In the genomic region with DNA sequence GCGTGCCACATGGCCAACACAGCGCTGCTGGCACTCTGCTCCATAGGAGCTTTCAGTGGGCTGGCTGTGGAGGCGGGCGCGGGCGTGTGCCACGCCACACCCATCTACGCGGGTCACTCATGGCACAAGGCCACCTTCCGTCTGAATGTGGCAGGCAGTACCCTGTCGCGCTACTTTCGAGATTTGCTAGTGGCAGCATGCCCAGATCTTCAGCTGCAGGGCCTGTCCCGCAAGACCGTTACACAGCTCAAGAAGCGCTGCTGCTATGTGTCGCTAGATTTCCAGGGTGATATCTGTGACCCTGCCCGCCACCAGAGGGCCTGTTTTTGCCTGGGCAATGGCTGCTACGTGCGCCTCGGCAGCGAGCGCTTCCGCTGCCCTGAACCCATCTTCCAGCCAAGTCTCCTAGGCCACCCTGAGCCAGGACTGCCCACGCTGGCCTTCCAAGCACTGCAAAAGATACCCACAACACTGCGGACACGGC, we compare ENCODE assay signal across 7 mouse cellular contexts. TPM values are rescaled to one million over a fixed set of nuclear protein-coding genes. Genes with fewer than 3 reads are reported as not detected.
DNase-seq lines count a peak whose midpoint lies in the region; ATAC-seq and TF ChIP-seq lines count a peak whose summit lies in the region.

No protein-coding gene starts in this region.

- H3K4me1 ChIP-seq in embryonic facial prominence, embryonic 10.5 days, result peaks cover 39% of the 10 kb centered on the region
- H3K4me1 ChIP-seq in intestine, embryonic 16.5 days (ENCODE audit: control insufficient read depth, insufficient read depth, low read length), result peaks cover 13% of the 10 kb centered on the region
- H3K4me1 ChIP-seq in limb, embryonic 15.5 days, result peaks cover 35% of the 10 kb centered on the region
- H3K4me1 ChIP-seq in midbrain, postnatal 0 days (ENCODE audit: insufficient read depth, low read length), result peaks cover 14% of the 10 kb centered on the region; the same call in 1 of the 2 replicates

- H3K27ac ChIP-seq in embryonic facial prominence, embryonic 10.5 days (replicated peaks), result peak overlapping the region; percentile 26
- no peak overlapping the region for H3K27ac ChIP-seq in intestine, embryonic 16.5 days (ENCODE audit: low read length)
- H3K27ac ChIP-seq in limb, embryonic 15.5 days, result 0 out of 2 replicates have a peak overlapping the region, but pooled peaks have one; percentile 23
- no peak overlapping the region for H3K27ac ChIP-seq in midbrain, postnatal 0 days (ENCODE audit: low read depth, low read length)

- peak; percentile 75 for DNase-seq in adrenal gland, postnatal 25 days
- DNase-seq in embryonic facial prominence, embryonic 10.5 days (ENCODE audit: low spot score), result peak; percentile 68
- DNase-seq in midbrain, postnatal 0 days (ENCODE audit: low spot score), result peak; percentile 91
- peak; percentile 52 to 63 for DNase-seq in spleen, postnatal 14 days (ENCODE audit: low spot score in 2 of 2)

- ATAC-seq in granulocyte monocyte progenitor cell, adult 5-6 weeks (replicated peaks; ENCODE audit: poor library complexity, severe bottlenecking), result peak; percentile 65
- peak; percentile 35 for ATAC-seq in intestine, embryonic 16.5 days
- peak; percentile 31; the same call in 1 of the 2 replicates for ATAC-seq in limb, embryonic 15.5 days (ENCODE audit: insufficient number of reproducible peaks, low FRiP score, low TSS enrichment, low read depth)
- ATAC-seq in midbrain, postnatal 0 days (ENCODE audit: low FRiP score), result peak; percentile 59

- H3K4me3 ChIP-seq in embryonic facial prominence, embryonic 10.5 days, result peak overlapping the region; percentile 36
- peak overlapping the region; percentile 2; the same call in 1 of the 2 replicates for H3K4me3 ChIP-seq in intestine, embryonic 16.5 days (ENCODE audit: low read length)
- peak overlapping the region; percentile 11 for H3K4me3 ChIP-seq in limb, embryonic 15.5 days
- no peak overlapping the region for H3K4me3 ChIP-seq in midbrain, postnatal 0 days (ENCODE audit: low read depth, low read length)

- peaks cover 57% of the 10 kb centered on the region for H3K27me3 ChIP-seq in embryonic facial prominence, embryonic 10.5 days (replicated peaks; ENCODE audit: low read depth, poor library complexity, severe bottlenecking)
- peaks cover 11% of the 10 kb centered on the region for H3K27me3 ChIP-seq in intestine, embryonic 16.5 days (replicated peaks; ENCODE audit: control insufficient read depth, insufficient read depth, low read length)
- peaks cover 13% of the 10 kb centered on the region; the same call in 1 of the 2 replicates for H3K27me3 ChIP-seq in limb, embryonic 15.5 days
- no peaks in the 10 kb centered on the region for H3K27me3 ChIP-seq in midbrain, postnatal 0 days (ENCODE audit: insufficient read depth, low read length)

- H3K9ac ChIP-seq in intestine, embryonic 16.5 days (ENCODE audit: low read depth, low read length), result no peak overlapping the region
- no peak overlapping the region for H3K9ac ChIP-seq in limb, embryonic 15.5 days
- no peak overlapping the region for H3K9ac ChIP-seq in midbrain, postnatal 0 days (replicated peaks; ENCODE audit: low read length, poor library complexity, severe bottlenecking)

- WGBS in embryonic facial prominence, embryonic 10.5 days, result 25% methylated on average over 27 of the region's 27 CpGs
- 26% methylated on average over 27 of the region's 27 CpGs for WGBS in intestine, embryonic 16.5 days
- WGBS in limb, embryonic 15.5 days, result 18% methylated on average over 27 of the region's 27 CpGs
- WGBS in midbrain, postnatal 0 days, result 24% methylated on average over 27 of the region's 27 CpGs

- H3K9me3 ChIP-seq in embryonic facial prominence, embryonic 10.5 days, result no peaks in the 10 kb centered on the region
- H3K9me3 ChIP-seq in intestine, embryonic 16.5 days (ENCODE audit: control insufficient read depth, low read length), result no peaks in the 10 kb centered on the region
- no peaks in the 10 kb centered on the region for H3K9me3 ChIP-seq in limb, embryonic 15.5 days
- H3K9me3 ChIP-seq in midbrain, postnatal 0 days (ENCODE audit: low read length), result no peaks in the 10 kb centered on the region

- no peaks in the 10 kb centered on the region for H3K36me3 ChIP-seq in embryonic facial prominence, embryonic 10.5 days (replicated peaks)
- no peaks in the 10 kb centered on the region for H3K36me3 ChIP-seq in intestine, embryonic 16.5 days (ENCODE audit: control insufficient read depth, insufficient read depth, low read length)
- no peaks in the 10 kb centered on the region for H3K36me3 ChIP-seq in limb, embryonic 15.5 days
- 0 out of 2 replicates have a peak, but pooled peaks cover 3% of the 10 kb centered on the region for H3K36me3 ChIP-seq in midbrain, postnatal 0 days (ENCODE audit: insufficient read depth, low read length)

- peak overlapping the region; percentile 28 for H3K4me2 ChIP-seq in intestine, embryonic 16.5 days (ENCODE audit: low read depth, low read length)
- peak overlapping the region; percentile 35 for H3K4me2 ChIP-seq in limb, embryonic 15.5 days
- peak overlapping the region; percentile 30 for H3K4me2 ChIP-seq in midbrain, postnatal 0 days (ENCODE audit: low read depth, low read length, poor library complexity, severe bottlenecking)

- TF ChIP-seq CTCF in midbrain, postnatal 0 days (IDR thresholded peaks at IDR 0.05), result peak; percentile 68

RNA-seq across cellular contexts. Expression of a gene that starts 0.9 kb away (rescaled TPM):
- total RNA-seq in adrenal gland, postnatal 25 days (2021), result 0.21 TPM in 1 of 2 replicates, not detected in the other
- 0.19 and 0.33 TPM in 2 replicates for polyA plus RNA-seq in embryonic facial prominence, embryonic 10.5 days (2016; fragmentation: Nextera tagmentation; extraction: Ambion mirVana)
- total RNA-seq in granulocyte monocyte progenitor cell, adult 5-6 weeks (2014; fragmentation: Nextera tagmentation), result not detected in 2 replicates
- not detected in 2 replicates for total RNA-seq in granulocyte monocyte progenitor cell, adult 5-6 weeks (2017)
- 0.09 TPM in 1 of 2 replicates, not detected in the other for polyA plus RNA-seq in intestine, embryonic 16.5 days (2015; fragmentation: Nextera tagmentation; extraction: Ambion mirVana)
- polyA plus RNA-seq in limb, embryonic 15.5 days (2015; fragmentation: Nextera tagmentation; extraction: Ambion mirVana), result 0.19 and 0.37 TPM in 2 replicates
- total RNA-seq in midbrain, postnatal 0 days (2014; rRNA removed), result not detected in 2 replicates
- polyA plus RNA-seq in midbrain, postnatal 0 days (2015; fragmentation: Nextera tagmentation; extraction: Ambion mirVana), result 0.11 and 0.16 TPM in 2 replicates

RNA-seq across cellular contexts. Expression of a gene that starts 5.6 kb away (rescaled TPM):
- total RNA-seq in adrenal gland, postnatal 25 days (2021), result not detected in 2 replicates
- polyA plus RNA-seq in embryonic facial prominence, embryonic 10.5 days (2016; fragmentation: Nextera tagmentation; extraction: Ambion mirVana), result 1.3 and 2.9 TPM in 2 replicates
- not detected in 2 replicates for total RNA-seq in granulocyte monocyte progenitor cell, adult 5-6 weeks (2014; fragmentation: Nextera tagmentation)
- total RNA-seq in granulocyte monocyte progenitor cell, adult 5-6 weeks (2017), result not detected in 2 replicates
- polyA plus RNA-seq in intestine, embryonic 16.5 days (2015; fragmentation: Nextera tagmentation; extraction: Ambion mirVana), result 0.46 TPM in 1 of 2 replicates, not detected in the other
- 0.67 and 0.71 TPM in 2 replicates for polyA plus RNA-seq in limb, embryonic 15.5 days (2015; fragmentation: Nextera tagmentation; extraction: Ambion mirVana)
- total RNA-seq in midbrain, postnatal 0 days (2014; rRNA removed), result 1.6 and 2.5 TPM in 2 replicates
- polyA plus RNA-seq in midbrain, postnatal 0 days (2015; fragmentation: Nextera tagmentation; extraction: Ambion mirVana), result 4.0 and 5.3 TPM in 2 replicates

RNA-seq across cellular contexts. Expression of a gene that starts 6.2 kb away (rescaled TPM):
- total RNA-seq in adrenal gland, postnatal 25 days (2021), result 2.0 and 2.1 TPM in 2 replicates
- polyA plus RNA-seq in embryonic facial prominence, embryonic 10.5 days (2016; fragmentation: Nextera tagmentation; extraction: Ambion mirVana), result 3.2 and 3.6 TPM in 2 replicates
- 1.8 and 7.0 TPM in 2 replicates for total RNA-seq in granulocyte monocyte progenitor cell, adult 5-6 weeks (2014; fragmentation: Nextera tagmentation)
- 2.4 TPM in 1 of 2 replicates, not detected in the other for total RNA-seq in granulocyte monocyte progenitor cell, adult 5-6 weeks (2017)
- 1.4 and 1.6 TPM in 2 replicates for polyA plus RNA-seq in intestine, embryonic 16.5 days (2015; fragmentation: Nextera tagmentation; extraction: Ambion mirVana)
- polyA plus RNA-seq in limb, embryonic 15.5 days (2015; fragmentation: Nextera tagmentation; extraction: Ambion mirVana), result 3.7 and 4.0 TPM in 2 replicates
- 23.3 and 27.7 TPM in 2 replicates for total RNA-seq in midbrain, postnatal 0 days (2014; rRNA removed)
- 18.1 and 18.9 TPM in 2 replicates for polyA plus RNA-seq in midbrain, postnatal 0 days (2015; fragmentation: Nextera tagmentation; extraction: Ambion mirVana)

RNA-seq across cellular contexts. Expression of a gene that starts 17.2 kb away (rescaled TPM):
- total RNA-seq in adrenal gland, postnatal 25 days (2021), result 11.2 and 13.2 TPM in 2 replicates
- 25.2 and 26.0 TPM in 2 replicates for polyA plus RNA-seq in embryonic facial prominence, embryonic 10.5 days (2016; fragmentation: Nextera tagmentation; extraction: Ambion mirVana)
- 32.0 and 45.2 TPM in 2 replicates for total RNA-seq in granulocyte monocyte progenitor cell, adult 5-6 weeks (2014; fragmentation: Nextera tagmentation)
- 7.5 and 9.9 TPM in 2 replicates for total RNA-seq in granulocyte monocyte progenitor cell, adult 5-6 weeks (2017)
- 5.8 and 9.5 TPM in 2 replicates for polyA plus RNA-seq in intestine, embryonic 16.5 days (2015; fragmentation: Nextera tagmentation; extraction: Ambion mirVana)
- polyA plus RNA-seq in limb, embryonic 15.5 days (2015; fragmentation: Nextera tagmentation; extraction: Ambion mirVana), result 18.3 and 23.1 TPM in 2 replicates
- 2.0 and 2.3 TPM in 2 replicates for total RNA-seq in midbrain, postnatal 0 days (2014; rRNA removed)
- polyA plus RNA-seq in midbrain, postnatal 0 days (2015; fragmentation: Nextera tagmentation; extraction: Ambion mirVana), result 2.1 and 2.3 TPM in 2 replicates

RNA-seq across cellular contexts. Expression of a gene that starts 51.0 kb away (rescaled TPM):
- 32.7 and 34.3 TPM in 2 replicates for total RNA-seq in adrenal gland, postnatal 25 days (2021)
- 11.6 and 13.8 TPM in 2 replicates for polyA plus RNA-seq in embryonic facial prominence, embryonic 10.5 days (2016; fragmentation: Nextera tagmentation; extraction: Ambion mirVana)
- total RNA-seq in granulocyte monocyte progenitor cell, adult 5-6 weeks (2014; fragmentation: Nextera tagmentation), result 8.4 and 15.5 TPM in 2 replicates
- 11.5 and 15.2 TPM in 2 replicates for total RNA-seq in granulocyte monocyte progenitor cell, adult 5-6 weeks (2017)
- 41.2 and 41.9 TPM in 2 replicates for polyA plus RNA-seq in intestine, embryonic 16.5 days (2015; fragmentation: Nextera tagmentation; extraction: Ambion mirVana)
- 30.8 and 32.3 TPM in 2 replicates for polyA plus RNA-seq in limb, embryonic 15.5 days (2015; fragmentation: Nextera tagmentation; extraction: Ambion mirVana)
- 16.1 and 21.6 TPM in 2 replicates for total RNA-seq in midbrain, postnatal 0 days (2014; rRNA removed)
- 17.8 and 21.1 TPM in 2 replicates for polyA plus RNA-seq in midbrain, postnatal 0 days (2015; fragmentation: Nextera tagmentation; extraction: Ambion mirVana)

Comparison
In these comparisons a context has a peak if more than half of its experiments do, and no peak if none do; other contexts are left out.
1. H3K27ac ChIP-seq: peak in embryonic facial prominence, embryonic 10.5 days (single experiment) and limb, embryonic 15.5 days (single experiment); none in intestine, embryonic 16.5 days (single experiment) and midbrain, postnatal 0 days (single experiment).
2. Peak in every context shown above with its lines, with median percentiles within 50 percentile points of each other: DNase-seq, ATAC-seq and H3K4me2 ChIP-seq.